Mouse (Mus musculus) megakaryocyte progenitor cell, adult 5-6 weeks (primary cell): Measurements from ENCODE around the gene Ddx5. TPM values are rescaled to one million over a fixed set of nuclear protein-coding genes. Genes with fewer than 3 reads are reported as not detected.

ENCODE experiments used
- total RNA-seq, 2 experiments: library from RNA; stranded (forward) in 1 of 2; stranded (reverse) in 1 of 2; fragments of 157-497, 149-512 nt in 1 of 2; fragments of 200-1000 nt in 1 of 2; gene quantifications; 2 replicates each; pipeline versions ENCODE4 v1.2.3 to v1.2.4; 2015 to 2017

Ddx5 gene
- total RNA-seq, 2 experiments from 2014 or later, result 903 to 1,040 TPM

Other genes starting within 250 kb of the Ddx5 start
- gene Tex2, start 175.8 kb downstream of the Ddx5 start, total RNA-seq (2015), result 48.2 and 52.8 TPM in 2 replicates
- gene Tex2, start 175.8 kb downstream of the Ddx5 start, total RNA-seq (2017), result 77.8 and 78.5 TPM in 2 replicates
- gene Pecam1, start 38.6 kb downstream of the Ddx5 start, total RNA-seq (2015), result 55.0 and 57.0 TPM in 2 replicates
- 38.6 and 43.8 TPM in 2 replicates for gene Pecam1, start 38.6 kb downstream of the Ddx5 start, total RNA-seq (2017)
- 63.1 and 96.7 TPM in 2 replicates for gene Milr1, start 38.0 kb downstream of the Ddx5 start, total RNA-seq (2015)
- gene Milr1, start 38.0 kb downstream of the Ddx5 start, total RNA-seq (2017), result 82.0 and 96.2 TPM in 2 replicates
- 12.4 and 13.3 TPM in 2 replicates for gene Polg2, start 9.6 kb downstream of the Ddx5 start, total RNA-seq (2015)
- gene Polg2, start 9.6 kb downstream of the Ddx5 start, total RNA-seq (2017), result 7.2 and 13.5 TPM in 2 replicates
- gene Cep95, start 67 bp upstream of the Ddx5 start, total RNA-seq (2015), result 16.9 and 22.0 TPM in 2 replicates
- 15.6 and 21.3 TPM in 2 replicates for gene Cep95, start 67 bp upstream of the Ddx5 start, total RNA-seq (2017)
- 23.3 and 25.3 TPM in 2 replicates for gene Smurf2, start 131.5 kb upstream of the Ddx5 start, total RNA-seq (2015)
- 24.9 and 30.7 TPM in 2 replicates for gene Smurf2, start 131.5 kb upstream of the Ddx5 start, total RNA-seq (2017)
- 322 and 354 TPM in 2 replicates for gene Kpna2, start 210.4 kb upstream of the Ddx5 start, total RNA-seq (2015)
- 249 and 283 TPM in 2 replicates for gene Kpna2, start 210.4 kb upstream of the Ddx5 start, total RNA-seq (2017)
- gene 1810010H24Rik, start 236.5 kb upstream of the Ddx5 start, total RNA-seq (2015), result not detected in 2 replicates
- not detected in 2 replicates for gene 1810010H24Rik, start 236.5 kb upstream of the Ddx5 start, total RNA-seq (2017)